Comparison of ENCODE assay signal across 14 mouse cellular contexts in genomic region chr19:43857347-43857746, GRCm38 (mm10).
DNase-seq lines count a peak whose midpoint lies in the region; ATAC-seq and TF ChIP-seq lines count a peak whose summit lies in the region.
"Had no signal": no experiment of that assay in that cellular context is flagged by ENCODE, and none has a peak within 500 bp of the region (broad histone marks: within the 10 kb centered on the region; RNA-seq: fewer than 3 reads in every experiment).

No protein-coding gene starts in this region.

- no peak for TF ChIP-seq POLR2A in heart, adult 2 months (IDR thresholded peaks at IDR 0.05; ENCODE audit: insufficient read depth, low read depth, low read length)
- no peak for TF ChIP-seq POLR2A in small intestine, adult 2 months (IDR thresholded peaks at IDR 0.05; ENCODE audit: low read depth, low read length)

- no peak overlapping the region for H3K9ac ChIP-seq in heart, adult 2 months (ENCODE audit: low read depth, low read length)
- H3K9ac ChIP-seq in midbrain, postnatal 0 days (replicated peaks; ENCODE audit: low read length, poor library complexity, severe bottlenecking): no peak overlapping the region
- H3K9ac ChIP-seq in midbrain, embryonic 11.5 days (ENCODE audit: low read length): no peak overlapping the region
- H3K9ac ChIP-seq: hindbrain, embryonic 13.5 days had no signal

- ATAC-seq in midbrain, postnatal 0 days (ENCODE audit: low FRiP score): no peak
- no peak for ATAC-seq in midbrain, embryonic 11.5 days (ENCODE audit: low FRiP score)
- ATAC-seq in Patski: peak; percentile 67

- 68% methylated on average over 6 of the region's 6 CpGs for WGBS in heart, adult 2 months
- WGBS in midbrain, postnatal 0 days: 83% methylated on average over 6 of the region's 6 CpGs
- WGBS in midbrain, embryonic 11.5 days: 86% methylated on average over 6 of the region's 6 CpGs
- WGBS in small intestine, adult 2 months: 61% methylated on average over 6 of the region's 6 CpGs

- no peak overlapping the region for H3K4me3 ChIP-seq in heart, adult 2 months
- no peak overlapping the region for H3K4me3 ChIP-seq in midbrain, postnatal 0 days (ENCODE audit: low read depth, low read length)
- H3K4me3 ChIP-seq in midbrain, embryonic 11.5 days (ENCODE audit: low read depth, low read length): no peak overlapping the region
- H3K4me3 ChIP-seq in small intestine, adult 2 months (ENCODE audit: low read depth, low read length): no peak overlapping the region
- H3K4me3 ChIP-seq: hindbrain, embryonic 13.5 days; myocyte had no signal

- H3K27ac ChIP-seq in heart, adult 2 months: no peak overlapping the region
- H3K27ac ChIP-seq in midbrain, postnatal 0 days (ENCODE audit: low read depth, low read length): no peak overlapping the region
- H3K27ac ChIP-seq in midbrain, embryonic 11.5 days (ENCODE audit: low read depth, low read length): no peak overlapping the region
- no peak overlapping the region for H3K27ac ChIP-seq in small intestine, adult 2 months (ENCODE audit: insufficient read depth, low read depth, low read length)
- H3K27ac ChIP-seq: hindbrain, embryonic 13.5 days had no signal

- no peak for DNase-seq in heart, adult 2 months
- no peak for DNase-seq in heart, adult 11 months
- no peak for DNase-seq in midbrain, postnatal 0 days (ENCODE audit: low spot score)
- no peak for DNase-seq in midbrain, embryonic 11.5 days (ENCODE audit: low spot score, missing footprints)
- DNase-seq in Patski (ENCODE audit: low read depth, low spot score): no peak
- DNase-seq in spleen, postnatal 4 days (ENCODE audit: low spot score in 2 of 2): no peak
- DNase-seq in layer of hippocampus, adult 18-20 months (ENCODE audit: low spot score in 2 of 2): no peak
- DNase-seq: cerebellum, adult 9-11 months; kidney, adult 2 months; left cerebral cortex, postnatal 4 days had no signal

- CTCF ChIA-PET in Patski (lab: Charles Lee): no interaction called here

- intact Hi-C loops in heart, adult 2 months (cut with DNase I): no loop called here

- H3K36me3 ChIP-seq in heart, adult 2 months (ENCODE audit: control insufficient read depth, insufficient read depth, low read length): no peaks in the 10 kb centered on the region
- peaks cover 29% of the 10 kb centered on the region for H3K36me3 ChIP-seq in midbrain, postnatal 0 days (ENCODE audit: insufficient read depth, low read length)
- peaks cover 41% of the 10 kb centered on the region for H3K36me3 ChIP-seq in midbrain, embryonic 11.5 days (ENCODE audit: control insufficient read depth, insufficient read depth, low read length)
- H3K36me3 ChIP-seq in small intestine, adult 2 months (ENCODE audit: control insufficient read depth, insufficient read depth, low read length): peaks cover 75% of the 10 kb centered on the region

- H3K4me2 ChIP-seq in midbrain, postnatal 0 days (ENCODE audit: low read depth, low read length, poor library complexity, severe bottlenecking): no peak overlapping the region
- H3K4me2 ChIP-seq in midbrain, embryonic 11.5 days: no peak overlapping the region
- H3K4me2 ChIP-seq: hindbrain, embryonic 13.5 days had no signal

- in situ Hi-C loops in Patski (cut with MboI; ENCODE audit: low pct_unique_long_range_greater_than_20kb): no loop called here

- no peaks in the 10 kb centered on the region for H3K4me1 ChIP-seq in heart, adult 2 months (ENCODE audit: control insufficient read depth, insufficient read depth, low read length)
- no peaks in the 10 kb centered on the region for H3K4me1 ChIP-seq in midbrain, postnatal 0 days (ENCODE audit: insufficient read depth, low read length)
- H3K4me1 ChIP-seq in midbrain, embryonic 11.5 days (ENCODE audit: control insufficient read depth, insufficient read depth, low read length): no peaks in the 10 kb centered on the region
- no peaks in the 10 kb centered on the region for H3K4me1 ChIP-seq in small intestine, adult 2 months (ENCODE audit: control insufficient read depth, insufficient read depth, insufficient read length, low read length)
- H3K4me1 ChIP-seq: hindbrain, embryonic 13.5 days had no signal

- POLR2A ChIA-PET in Patski (lab: Charles Lee): interaction anchor here (0.6 to 1.1 kb wide), 2 partner anchors 8 to 248 kb away, joined by 3 read pairs; no protein-coding TSS in a partner anchor

- TF ChIP-seq EP300 in heart, adult 2 months (IDR thresholded peaks at IDR 0.05; ENCODE audit: insufficient read depth, low read depth, low read length): no peak

- H3K9me3 ChIP-seq in midbrain, postnatal 0 days (ENCODE audit: low read length): no peaks in the 10 kb centered on the region
- H3K9me3 ChIP-seq in midbrain, embryonic 11.5 days (ENCODE audit: control insufficient read depth, low read length): peaks cover 3% of the 10 kb centered on the region; the same call in 1 of the 2 replicates

- H3K79me2 ChIP-seq in heart, adult 2 months (replicated peaks; ENCODE audit: control insufficient read depth, insufficient read depth, low read length): no peaks in the 10 kb centered on the region

- peak; percentile 21; the same call in 1 of the 2 replicates for TF ChIP-seq CTCF in heart, adult 2 months (IDR thresholded peaks at IDR 0.05)
- peak; percentile 6; the same call in 1 of the 2 replicates for TF ChIP-seq CTCF in midbrain, postnatal 0 days (IDR thresholded peaks at IDR 0.05)
- peak; percentile 56 for TF ChIP-seq CTCF in Patski (IDR thresholded peaks at IDR 0.05)
- TF ChIP-seq CTCF in small intestine, adult 2 months (IDR thresholded peaks at IDR 0.05; ENCODE audit: extremely low read depth, insufficient read length, insufficient replicate concordance, low read depth, low read length): peak; percentile 40; the same call in 1 of the 2 replicates

- H3K27me3 ChIP-seq in heart, adult 2 months (ENCODE audit: control insufficient read depth, insufficient read depth, low read length): no peaks in the 10 kb centered on the region
- no peaks in the 10 kb centered on the region for H3K27me3 ChIP-seq in midbrain, postnatal 0 days (ENCODE audit: insufficient read depth, low read length)
- no peaks in the 10 kb centered on the region for H3K27me3 ChIP-seq in midbrain, embryonic 11.5 days (ENCODE audit: control insufficient read depth, insufficient read depth, low read length)
- no peaks in the 10 kb centered on the region for H3K27me3 ChIP-seq in Patski
- no peaks in the 10 kb centered on the region for H3K27me3 ChIP-seq in small intestine, adult 2 months (ENCODE audit: control insufficient read depth, insufficient read depth, low read length)
- H3K27me3 ChIP-seq: CH12.LX; hindbrain, embryonic 13.5 days had no signal

Comparison
In these comparisons a context has a peak if more than half of its experiments do, and no peak if none do; other contexts are left out.
1. CTCF ChIP-seq: peak in every context shown above with its lines; median percentile 56 in Patski; 40 in small intestine, adult 2 months; 21 in heart, adult 2 months; 6 in midbrain, postnatal 0 days.